Mouse (Mus musculus): ENCODE results near the gene Rtn3.

DNA sequence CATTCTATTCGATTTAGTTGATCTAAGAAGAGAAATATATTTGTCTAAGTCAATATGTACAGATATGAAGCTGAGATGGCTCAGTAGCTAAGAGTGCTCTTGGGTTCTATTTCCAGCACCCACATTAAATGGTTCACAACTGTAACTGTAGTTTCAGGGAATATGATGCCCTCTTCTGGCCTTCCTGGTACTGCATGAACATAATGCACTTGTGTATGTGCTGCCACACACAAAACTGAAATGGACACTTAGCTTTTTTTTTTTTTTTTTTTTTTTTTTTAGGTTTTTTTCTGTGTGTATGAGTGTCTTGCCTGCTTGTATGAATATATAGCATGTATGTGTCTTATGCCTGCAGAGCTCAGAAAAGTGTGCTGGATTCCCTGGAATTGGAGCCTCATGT lies 40.2 kb upstream of the Rtn3 start:
- TF ChIP-seq CTCF (IDR thresholded peaks at IDR 0.05; ENCODE audit: low read depth): no peak
- TF ChIP-seq EP300 (IDR thresholded peaks at IDR 0.05; ENCODE audit: low read depth): no peak
